ENCODE assay signal across 17 mouse cellular contexts in genomic region chr3:149280807-149281789, GRCm38 (mm10).
DNase-seq lines count a peak whose midpoint lies in the region; ATAC-seq and TF ChIP-seq lines count a peak whose summit lies in the region.
"Had no signal": no experiment of that assay in that cellular context is flagged by ENCODE, and none has a peak within 500 bp of the region (broad histone marks: within the 10 kb centered on the region; RNA-seq: fewer than 3 reads in every experiment).

No protein-coding gene starts in this region.

- DNase-seq in kidney, postnatal 36 days = no peak
- peak; percentile 4 for DNase-seq in A20 (ENCODE audit: low read depth, low spot score)
- DNase-seq in ES-CJ7 (ENCODE audit: low read depth, low spot score) = peak; percentile 18
- DNase-seq in layer of hippocampus, adult 2 months (ENCODE audit: low spot score in 2 of 2) = no peak
- no peak for DNase-seq in urinary bladder, postnatal 25 days (ENCODE audit: low spot score)
- no peak for DNase-seq in gastrocnemius, adult 8-10 months (ENCODE audit: low spot score in 2 of 2)
- DNase-seq: cerebellum, postnatal 36 days; gastrocnemius, postnatal 14 days; lung, adult 2 months; thymus, adult 18-20 months had no signal

- TF ChIP-seq CTCF in layer of hippocampus, adult 2 months (conservative IDR thresholded peaks at IDR 0.05) = no peak

- no peak overlapping the region for H3K9ac ChIP-seq in kidney, embryonic 16.5 days (replicated peaks; ENCODE audit: low read length)
- H3K9ac ChIP-seq: heart, embryonic 12.5 days; limb, embryonic 13.5 days had no signal

- no peaks in the 10 kb centered on the region for H3K4me1 ChIP-seq in kidney, embryonic 16.5 days (ENCODE audit: insufficient read depth, low read length)
- H3K4me1 ChIP-seq: heart, embryonic 12.5 days; limb, embryonic 13.5 days had no signal

- no peaks in the 10 kb centered on the region for H3K79me2 ChIP-seq in macrophage (ENCODE audit: inconsistent target)

- no peaks in the 10 kb centered on the region for H3K36me3 ChIP-seq in kidney, embryonic 16.5 days (ENCODE audit: insufficient read depth, low read length)
- no peaks in the 10 kb centered on the region for H3K36me3 ChIP-seq in macrophage (ENCODE audit: inconsistent target)
- H3K36me3 ChIP-seq: heart, embryonic 12.5 days; limb, embryonic 13.5 days; midbrain, embryonic 10.5 days had no signal

- peak overlapping the region; percentile 14; the same call in 1 of the 2 replicates for H3K27ac ChIP-seq in kidney, embryonic 16.5 days (ENCODE audit: low read length)
- peak overlapping the region; percentile 84 for H3K27ac ChIP-seq in macrophage
- no peak overlapping the region for H3K27ac ChIP-seq in layer of hippocampus, adult 2 months
- H3K27ac ChIP-seq: left cerebral cortex, adult 2 months; limb, embryonic 13.5 days; midbrain, embryonic 10.5 days had no signal

- 80% methylated on average over 9 of the region's 9 CpGs for WGBS in kidney, embryonic 16.5 days
- 31% methylated on average over 9 of the region's 9 CpGs for WGBS in macrophage (ENCODE audit: missing documents)

- no peak overlapping the region for H3K4me3 ChIP-seq in kidney, embryonic 16.5 days (ENCODE audit: low read length)
- no peak overlapping the region for H3K4me3 ChIP-seq in macrophage (ENCODE audit: inconsistent target)
- H3K4me3 ChIP-seq in layer of hippocampus, adult 2 months = no peak overlapping the region
- H3K4me3 ChIP-seq: heart, embryonic 12.5 days; left cerebral cortex, adult 2 months; limb, embryonic 13.5 days; midbrain, embryonic 10.5 days had no signal

- peak; percentile 66; the same call in 1 of the 2 replicates for ATAC-seq in kidney, embryonic 16.5 days (ENCODE audit: low FRiP score, low TSS enrichment)
- ATAC-seq: CD4-positive, CD25-positive, alpha-beta regulatory T cell, adult 4 months had no signal

- no peaks in the 10 kb centered on the region for H3K27me3 ChIP-seq in kidney, embryonic 16.5 days (ENCODE audit: insufficient read depth, low read length)
- H3K27me3 ChIP-seq: heart, embryonic 12.5 days; limb, embryonic 13.5 days had no signal

- no peak overlapping the region for H3K4me2 ChIP-seq in kidney, embryonic 16.5 days (replicated peaks; ENCODE audit: low read depth, low read length)
- H3K4me2 ChIP-seq: heart, embryonic 12.5 days; limb, embryonic 13.5 days had no signal

- no peaks in the 10 kb centered on the region for H3K9me3 ChIP-seq in kidney, embryonic 16.5 days (ENCODE audit: low read length)
- H3K9me3 ChIP-seq: heart, embryonic 12.5 days; limb, embryonic 13.5 days; midbrain, embryonic 10.5 days had no signal

Comparison
In these comparisons a context has a peak if more than half of its experiments do, and no peak if none do; other contexts are left out.
1. DNase-seq: peak in A20 (single experiment) and ES-CJ7 (single experiment); none in kidney, postnatal 36 days (0 of 2), layer of hippocampus, adult 2 months (0 of 2), urinary bladder, postnatal 25 days (single experiment) and gastrocnemius, adult 8-10 months (0 of 2).